Mouse (Mus musculus) megakaryocyte, embryonic 14.5 days (primary cell): ENCODE results near the gene Cnn1.

Experiments
- FLI1 ChIP-seq: IDR thresholded peaks from 2 replicates; pipeline ENCODE4 v1.6.1; 2012; ENCODE audit warnings: low read length, inconsistent platforms, mixed read lengths
- GATA1 ChIP-seq: IDR thresholded peaks from 3 replicates; pipeline ENCODE4 v1.6.1; 2012; ENCODE audit warnings: mixed read lengths, low read length, inconsistent platforms, borderline replicate concordance

DNA sequence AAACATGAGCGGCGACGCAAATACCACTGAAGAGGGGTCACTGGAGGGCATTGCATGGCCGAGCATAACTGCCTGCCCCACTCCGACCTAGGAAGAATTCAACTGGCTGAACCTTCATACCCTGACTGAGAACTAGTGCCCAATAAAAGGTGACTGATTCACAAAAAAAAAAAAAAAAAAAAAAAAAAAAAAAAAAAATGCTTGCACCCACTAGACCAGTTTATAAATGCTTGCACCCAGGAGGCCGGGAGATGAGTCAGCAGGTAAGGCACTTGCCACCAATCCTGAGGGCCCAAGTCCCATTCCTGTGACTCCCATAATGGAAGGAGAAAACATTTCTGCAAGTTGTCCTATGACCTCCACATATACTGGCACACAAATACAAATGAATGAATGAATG is 6.3 kb upstream of the Cnn1 start:
- TF ChIP-seq GATA1 (no peak), FLI1 (no peak)
